Comparison of ENCODE assay signal across 8 mouse cellular contexts in the genomic region with DNA sequence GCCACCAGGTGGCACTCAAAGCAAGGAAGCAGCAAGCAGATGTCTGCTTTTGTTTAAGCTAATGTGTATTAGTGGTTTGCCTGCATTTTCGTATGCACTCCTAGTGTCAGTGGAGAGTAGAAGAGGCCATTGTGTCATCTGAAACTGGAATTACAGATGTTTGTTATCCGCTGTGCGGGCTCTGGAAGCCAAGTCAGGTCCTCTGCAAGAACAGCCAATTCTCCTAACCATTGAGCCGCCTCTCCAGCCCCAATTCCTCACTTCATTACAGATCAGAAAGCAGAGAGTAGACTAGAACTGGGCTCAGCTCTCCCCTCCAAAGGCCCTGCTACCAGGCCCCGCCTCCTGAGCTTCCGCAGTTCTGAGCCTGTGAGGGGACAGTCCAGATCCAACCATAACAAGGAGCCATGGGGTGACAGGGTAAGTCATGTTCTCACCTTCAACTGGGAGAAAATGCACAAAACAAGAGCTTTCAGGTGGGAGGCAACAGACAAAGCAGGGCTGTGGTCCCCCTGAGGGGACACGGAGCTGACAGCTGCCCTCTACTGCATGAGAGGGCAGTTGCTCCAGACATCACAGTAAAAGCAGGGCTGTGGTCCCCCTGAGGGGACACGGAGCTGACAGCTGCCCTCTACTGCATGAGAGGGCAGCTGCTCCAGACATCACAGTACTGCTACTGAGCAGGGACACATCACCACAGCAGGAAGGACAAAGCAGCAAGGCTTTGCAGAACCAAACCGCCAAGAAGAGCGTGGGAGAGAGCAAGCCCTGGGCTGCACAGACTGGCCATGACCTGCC. TPM values are rescaled to one million over a fixed set of nuclear protein-coding genes. Genes with fewer than 3 reads are reported as not detected.
DNase-seq lines count a peak whose midpoint lies in the region; ATAC-seq and TF ChIP-seq lines count a peak whose summit lies in the region.

No protein-coding gene starts in this region.

- intact Hi-C loops in gastrocnemius, postnatal 14 days (cut with DNase I; ENCODE audit: low total_unique reads) = no loop called here
- intact Hi-C loops in heart, postnatal 10 days (cut with DNase I) = loop anchor here (1.0 to 2.0 kb wide), 2 partner anchors 54 to 97 kb away; no protein-coding TSS in a partner anchor

- peaks cover 10% of the 10 kb centered on the region for H3K4me1 ChIP-seq in limb, embryonic 13.5 days

- H3K27ac ChIP-seq in limb, embryonic 13.5 days = peak overlapping the region; percentile 73

- peak; percentile 41 for ATAC-seq in limb, embryonic 13.5 days (ENCODE audit: low FRiP score, low read depth)

- H3K36me3 ChIP-seq in limb, embryonic 13.5 days = peaks cover 25% of the 10 kb centered on the region
- H3K36me3 ChIP-seq in myocyte (ENCODE audit: control insufficient read depth, insufficient read depth) = no peaks in the 10 kb centered on the region

- peak overlapping the region; percentile 47 for H3K4me2 ChIP-seq in limb, embryonic 13.5 days (replicated peaks)
- peak overlapping the region; percentile 51 for H3K4me2 ChIP-seq in myocyte (ENCODE audit: low read depth)

- H3K4me3 ChIP-seq in limb, embryonic 13.5 days = no peak overlapping the region
- H3K4me3 ChIP-seq in myocyte = no peak overlapping the region

- no peaks in the 10 kb centered on the region for H3K79me2 ChIP-seq in myocyte (ENCODE audit: control insufficient read depth, insufficient read depth)

- H3K9me3 ChIP-seq in limb, embryonic 13.5 days = no peaks in the 10 kb centered on the region

- TF ChIP-seq POLR2A in myocyte (IDR thresholded peaks at IDR 0.05; ENCODE audit: insufficient read length, low read depth) = no peak

- 23% methylated on average over 10 of the region's 10 CpGs for WGBS in limb, embryonic 13.5 days

- H3K27me3 ChIP-seq in limb, embryonic 13.5 days = 0 out of 2 replicates have a peak, but pooled peaks cover 4% of the 10 kb centered on the region
- H3K27me3 ChIP-seq in myocyte (ENCODE audit: control insufficient read depth, insufficient read depth, insufficient read length) = no peaks in the 10 kb centered on the region

- H3ac ChIP-seq in myocyte (ENCODE audit: control insufficient read depth, insufficient read length) = no peak overlapping the region

- DNase-seq in gastrocnemius, postnatal 14 days = peak; percentile 13
- DNase-seq in gastrocnemius, adult 18-20 months (ENCODE audit: low spot score) = no peak
- DNase-seq in MEL-GATA-1-ER (ENCODE audit: extremely low read depth, low read depth) = peak; percentile 94
- DNase-seq in embryo, embryonic 9.5 days (ENCODE audit: extremely low spot score) = peak; percentile 64
- DNase-seq in heart, postnatal 10 days = peak; percentile 64 to 77
- no peak for DNase-seq in gastrocnemius, postnatal 10 days

- peak overlapping the region; percentile 35; the same call in 1 of the 2 replicates for H3K9ac ChIP-seq in limb, embryonic 13.5 days

TF ChIP-seq in myocyte, 11 proteins besides CTCF, POLR2A, EP300 and RAD21:
- TF ChIP-seq REST (IDR thresholded peaks at IDR 0.05; ENCODE audit: insufficient read depth, insufficient read length) (no peak), POLR2AphosphoS2 (IDR thresholded peaks at IDR 0.05; ENCODE audit: insufficient read length, low read depth) (no peak), MAX (IDR thresholded peaks at IDR 0.05; ENCODE audit: low read depth) (no peak), E2F4 (IDR thresholded peaks at IDR 0.05; ENCODE audit: insufficient read depth) (no peak), MYOD1 (IDR thresholded peaks at IDR 0.05; ENCODE audit: control insufficient read depth in 1 of 3, insufficient read length in 2 of 3, low read depth in 2 of 3) (peak in 1 of 3 experiments; percentile 35), USF1 (IDR thresholded peaks at IDR 0.05; ENCODE audit: low read depth) (no peak), TCF12 (IDR thresholded peaks at IDR 0.05; ENCODE audit: insufficient read depth, poor library complexity, severe bottlenecking) (no peak), SRF (IDR thresholded peaks at IDR 0.05; ENCODE audit: control insufficient read depth, insufficient read length, low read depth) (no peak), TCF3 (IDR thresholded peaks at IDR 0.05; ENCODE audit: insufficient read length, low read depth) (no peak), MYOG (IDR thresholded peaks at IDR 0.05; ENCODE audit: control insufficient read depth in 1 of 3, insufficient read depth in 1 of 3, insufficient read length in 2 of 3, low read depth in 2 of 3) (peak in 1 of 3 experiments; percentile 8), CEBPB (IDR thresholded peaks at IDR 0.05; ENCODE audit: insufficient read depth, poor library complexity, severe bottlenecking) (peak; percentile 84)

RNA-seq across cellular contexts. Expression of a gene that starts 13.4 kb away (rescaled TPM):
- total RNA-seq in gastrocnemius, postnatal 14 days (2021) = 1 to 10 TPM; 3.2 to 4.1 TPM
- total RNA-seq in gastrocnemius, adult 18-20 months (2021) = 1 to 10 TPM; 1.3 to 3.4 TPM
- 1 to 10 TPM; 5.7 to 5.8 TPM for total RNA-seq in heart, postnatal 10 days (2021)
- polyA plus RNA-seq in limb, embryonic 13.5 days (2015; fragmentation: Nextera tagmentation; extraction: Ambion mirVana) = 6.1 and 7.2 TPM in 2 replicates
- 0.08 TPM for polyA plus RNA-seq in myocyte (2012; fragmentation: generic; extraction: Trizol)
- 1 to 10 TPM; 7.3 to 9.1 TPM for total RNA-seq in gastrocnemius, postnatal 10 days (2021)

RNA-seq across cellular contexts. Expression of a gene that starts 26.8 kb away (rescaled TPM):
- total RNA-seq in gastrocnemius, postnatal 14 days (2021) = 10 to 100 TPM; 10.9 to 14.4 TPM
- 10 to 100 TPM in 1 of 2 experiments, 1 to 10 TPM in 1; 9.0 to 12.8 TPM for total RNA-seq in gastrocnemius, adult 18-20 months (2021)
- 10 to 100 TPM; 11.3 to 11.9 TPM for total RNA-seq in heart, postnatal 10 days (2021)
- 14.7 and 16.6 TPM in 2 replicates for polyA plus RNA-seq in limb, embryonic 13.5 days (2015; fragmentation: Nextera tagmentation; extraction: Ambion mirVana)
- 22.8 TPM for polyA plus RNA-seq in myocyte (2012; fragmentation: generic; extraction: Trizol)
- 10 to 100 TPM; 11.2 to 12.6 TPM for total RNA-seq in gastrocnemius, postnatal 10 days (2021)

RNA-seq across cellular contexts. Expression of a gene that starts 55.5 kb away (rescaled TPM):
- total RNA-seq in gastrocnemius, postnatal 14 days (2021) = 10 to 100 TPM in 1 of 2 experiments, 1 to 10 TPM in 1; 7.8 to 11.3 TPM
- total RNA-seq in gastrocnemius, adult 18-20 months (2021) = 1 to 10 TPM; 7.2 to 7.8 TPM
- total RNA-seq in heart, postnatal 10 days (2021) = 10 to 100 TPM; 13.6 to 17.4 TPM
- polyA plus RNA-seq in limb, embryonic 13.5 days (2015; fragmentation: Nextera tagmentation; extraction: Ambion mirVana) = 0.61 and 0.64 TPM in 2 replicates
- 24.4 TPM for polyA plus RNA-seq in myocyte (2012; fragmentation: generic; extraction: Trizol)
- 10 to 100 TPM; 12.2 to 18.6 TPM for total RNA-seq in gastrocnemius, postnatal 10 days (2021)

Comparison
In these comparisons a context has a peak if more than half of its experiments do, and no peak if none do; other contexts are left out.
1. DNase-seq: peak in gastrocnemius, postnatal 14 days (single experiment), MEL-GATA-1-ER (single experiment), embryo, embryonic 9.5 days (single experiment) and heart, postnatal 10 days (2 of 2); none in gastrocnemius, adult 18-20 months (single experiment) and gastrocnemius, postnatal 10 days (single experiment).